Mouse (Mus musculus) gastrocnemius, postnatal 36 days (tissue): Measurements from ENCODE around the gene Dcaf6. TPM values are rescaled to one million over a fixed set of nuclear protein-coding genes. Genes with fewer than 3 reads are reported as not detected.

Experiments
- DNase-seq, 2 experiments: peaks; one replicate each; pipeline ENCODE4 v3.0.0; 2022
- intact Hi-C: fragments of 180-260 bp; cut with DNase I; formaldehyde crosslinking; loops from one replicate; pipeline ENCODE4 v1.15.1; 2025
- total RNA-seq, 2 experiments: library from RNA; stranded (reverse); gene quantifications; 2 replicates each; pipeline ENCODE4 v1.2.3; 2021

Gene Dcaf6
- total RNA-seq, 2 experiments from 2014 or later = 254 to 275 TPM

- intact Hi-C loops = no loop called here
- DNase-seq = no peak
Observed at GRCm38 (mm10) chr1:165438289-165439021, 21.8 kb downstream of the Dcaf6 start.

- intact Hi-C loops = no loop called here
- no peak for DNase-seq
Observed at GRCm38 (mm10) chr1:165432883-165433282, 27.4 kb downstream of the Dcaf6 start.

GRCm38 (mm10) chr1:165426254-165426653 is 34.0 kb downstream of the Dcaf6 start:
- no peak for DNase-seq

GRCm38 (mm10) chr1:165421357-165421915 is 38.8 kb downstream of the Dcaf6 start:
- intact Hi-C loops = no loop called here
- no peak for DNase-seq

More at GRCm38 (mm10) chr1:165426254-165426653, 34.0 kb downstream of the Dcaf6 start:
- intact Hi-C loops = no loop called here

GRCm38 (mm10) chr1:165396401-165396805 is 63.9 kb downstream of the Dcaf6 start:
- intact Hi-C loops = no loop called here
- DNase-seq = no peak

- no peak for DNase-seq
- intact Hi-C loops = no loop called here
Observed at GRCm38 (mm10) chr1:165395940-165396339, 64.3 kb downstream of the Dcaf6 start.

- intact Hi-C loops = no loop called here
- no peak for DNase-seq
Observed at GRCm38 (mm10) chr1:165394836-165395235, 65.4 kb downstream of the Dcaf6 start.

GRCm38 (mm10) chr1:165393033-165393432 is 67.2 kb downstream of the Dcaf6 start:
- no peak for DNase-seq
- intact Hi-C loops = no loop called here

- DNase-seq = no peak
- intact Hi-C loops = loop anchor here (10.0 kb wide), 1 partner anchor 116 kb away; no protein-coding TSS in a partner anchor
Observed at GRCm38 (mm10) chr1:165388716-165389115, 71.6 kb downstream of the Dcaf6 start.

GRCm38 (mm10) chr1:165386525-165386923 is 73.8 kb downstream of the Dcaf6 start:
- intact Hi-C loops = loop anchor here (10.0 kb wide), 1 partner anchor 118 kb away; no protein-coding TSS in a partner anchor
- no peak for DNase-seq

- intact Hi-C loops = loop anchor here (10.0 kb wide), 1 partner anchor 119 kb away; no protein-coding TSS in a partner anchor
- no peak for DNase-seq
Observed at GRCm38 (mm10) chr1:165385810-165386524, 74.3 kb downstream of the Dcaf6 start.

- DNase-seq = no peak
- intact Hi-C loops = no loop called here
Observed at GRCm38 (mm10) chr1:165373839-165374238, 86.4 kb downstream of the Dcaf6 start.

- no peak for DNase-seq
- intact Hi-C loops = no loop called here
Observed at GRCm38 (mm10) chr1:165370990-165371389, 89.3 kb downstream of the Dcaf6 start.

- intact Hi-C loops = no loop called here
- no peak for DNase-seq
Observed at GRCm38 (mm10) chr1:165365057-165365456, 95.2 kb downstream of the Dcaf6 start.

GRCm38 (mm10) chr1:165363271-165363670 is 97.0 kb downstream of the Dcaf6 start:
- intact Hi-C loops = no loop called here
- no peak for DNase-seq

GRCm38 (mm10) chr1:165356347-165356746 is 103.9 kb downstream of the Dcaf6 start:
- DNase-seq = no peak
- intact Hi-C loops = no loop called here

- intact Hi-C loops = no loop called here
- no peak for DNase-seq
Observed at GRCm38 (mm10) chr1:165348627-165349026, 111.6 kb downstream of the Dcaf6 start.

- intact Hi-C loops = no loop called here
Observed at GRCm38 (mm10) chr1:165344453-165344852, 115.8 kb downstream of the Dcaf6 start.

GRCm38 (mm10) chr1:165342126-165342525 is 118.1 kb downstream of the Dcaf6 start:
- DNase-seq = no peak
- intact Hi-C loops = no loop called here

More at GRCm38 (mm10) chr1:165344453-165344852, 115.8 kb downstream of the Dcaf6 start:
- DNase-seq = no peak

GRCm38 (mm10) chr1:165332797-165333196 is 127.5 kb downstream of the Dcaf6 start:
- DNase-seq = no peak
- intact Hi-C loops = no loop called here

GRCm38 (mm10) chr1:165330859-165331258 is 129.4 kb downstream of the Dcaf6 start:
- intact Hi-C loops = no loop called here
- no peak for DNase-seq
